Mouse (Mus musculus) effector memory CD4-positive, alpha-beta T cell, adult 5 months (primary cell): Measurements from ENCODE around the gene Ccdc74a. TPM values are rescaled to one million over a fixed set of nuclear protein-coding genes. Genes with fewer than 3 reads are reported as not detected.

Experiments
- polyA plus RNA-seq: library from polyadenylated mRNA; unstranded; fragments of 100-300 nt; shearing (Covaris generic); gene quantifications from one replicate; pipeline ENCODE4 v1.2.1, GENCODE M21; 2017

Ccdc74a gene
- not detected for polyA plus RNA-seq

GRCm38 (mm10) chr16:17646310-17647114 is at the start of gene Ccdc74a:
Gene Ccdc74a, plus strand, starts transcription at chr16:17646470.

GRCm38 (mm10) chr16:17619198-17620105 is 26.8 kb upstream of the Ccdc74a start, which contains the start of gene Smpd4:
Gene Smpd4, plus strand, starts transcription at chr16:17619354.

Other genes starting within 250 kb of the Ccdc74a start
- 17.2 TPM for gene Snap29, start 240.5 kb upstream of the Ccdc74a start, polyA plus RNA-seq
- 65.8 TPM for gene Pi4ka, start 240.2 kb upstream of the Ccdc74a start, polyA plus RNA-seq
- gene Crkl, start 194.5 kb upstream of the Ccdc74a start, polyA plus RNA-seq = 55.6 TPM
- gene Aifm3, start 156.9 kb upstream of the Ccdc74a start, polyA plus RNA-seq = not detected
- gene Lztr1, start 137.8 kb upstream of the Ccdc74a start, polyA plus RNA-seq = 41.1 TPM
- gene Thap7, start 115.3 kb upstream of the Ccdc74a start, polyA plus RNA-seq = 43.8 TPM
- gene Lrrc74b, start 85.2 kb upstream of the Ccdc74a start, polyA plus RNA-seq = not detected
- gene P2rx6, start 84.6 kb upstream of the Ccdc74a start, polyA plus RNA-seq = not detected
- gene Slc7a4, start 63.3 kb upstream of the Ccdc74a start, polyA plus RNA-seq = 0.57 TPM
- gene Smpd4, start 27.1 kb upstream of the Ccdc74a start, polyA plus RNA-seq = 17.6 TPM
- 123 TPM for gene Med15, start 86.4 kb downstream of the Ccdc74a start, polyA plus RNA-seq
- gene Klhl22, start 113.1 kb downstream of the Ccdc74a start, polyA plus RNA-seq = 7.6 TPM
- gene Scarf2, start 150.8 kb downstream of the Ccdc74a start, polyA plus RNA-seq = not detected
- gene B830017H08Rik, start 186.7 kb downstream of the Ccdc74a start, polyA plus RNA-seq = not detected
- gene Car15, start 191.9 kb downstream of the Ccdc74a start, polyA plus RNA-seq = 1.2 TPM
- gene Gm20518, start 245.2 kb downstream of the Ccdc74a start, polyA plus RNA-seq = not detected
- gene Tssk1, start 247.8 kb downstream of the Ccdc74a start, polyA plus RNA-seq = not detected